Comparison of ENCODE assay signal across 8 mouse cellular contexts in genomic region chr2:168114699-168115350, GRCm38 (mm10). TPM values are rescaled to one million over a fixed set of nuclear protein-coding genes. Genes with fewer than 3 reads are reported as not detected.
DNase-seq lines count a peak whose midpoint lies in the region; ATAC-seq and TF ChIP-seq lines count a peak whose summit lies in the region.

No protein-coding gene starts in this region.

- WGBS in embryonic facial prominence, embryonic 12.5 days = 14% methylated on average over 17 of the region's 17 CpGs
- 39% methylated on average over 17 of the region's 17 CpGs for WGBS in heart, adult 2 months
- 18% methylated on average over 17 of the region's 17 CpGs for WGBS in limb, embryonic 15.5 days
- WGBS in midbrain, embryonic 16.5 days = 16% methylated on average over 17 of the region's 17 CpGs

- no peaks in the 10 kb centered on the region for H3K9me3 ChIP-seq in embryonic facial prominence, embryonic 12.5 days
- no peaks in the 10 kb centered on the region for H3K9me3 ChIP-seq in limb, embryonic 15.5 days
- H3K9me3 ChIP-seq in midbrain, embryonic 16.5 days (replicated peaks; ENCODE audit: control insufficient read depth, low read length, poor library complexity, severe bottlenecking) = no peaks in the 10 kb centered on the region

- TF ChIP-seq POLR2A in heart, adult 2 months (IDR thresholded peaks at IDR 0.05; ENCODE audit: insufficient read depth, low read depth, low read length) = no peak

- no peak overlapping the region for H3K4me3 ChIP-seq in embryonic facial prominence, embryonic 12.5 days
- H3K4me3 ChIP-seq in heart, adult 2 months = no peak overlapping the region
- H3K4me3 ChIP-seq in limb, embryonic 15.5 days = no peak overlapping the region
- no peak overlapping the region for H3K4me3 ChIP-seq in midbrain, embryonic 16.5 days (ENCODE audit: low read depth, low read length)

- DNase-seq in adipocyte (ENCODE audit: low spot score) = peak; percentile 93
- DNase-seq in heart, adult 2 months = peak; percentile 58 to 71
- peak; percentile 88 for DNase-seq in kidney, adult 11 months
- DNase-seq in testis, postnatal 10 days (ENCODE audit: low spot score) = peak; percentile 94

- 0 out of 2 replicates have a peak, but pooled peaks have one; percentile 20 for TF ChIP-seq EP300 in heart, adult 2 months (IDR thresholded peaks at IDR 0.05; ENCODE audit: insufficient read depth, low read depth, low read length)

- intact Hi-C loops in heart, adult 2 months (cut with DNase I) = loop anchor here (5.0 to 10.0 kb wide), 2 partner anchors 92 to 330 kb away; partner anchors contain the start of gene Adnp

- H3K27me3 ChIP-seq in embryonic facial prominence, embryonic 12.5 days = 0 out of 2 replicates have a peak, but pooled peaks cover 7% of the 10 kb centered on the region
- H3K27me3 ChIP-seq in heart, adult 2 months (ENCODE audit: control insufficient read depth, insufficient read depth, low read length) = 0 out of 2 replicates have a peak, but pooled peaks cover 2% of the 10 kb centered on the region
- no peaks in the 10 kb centered on the region for H3K27me3 ChIP-seq in limb, embryonic 15.5 days
- H3K27me3 ChIP-seq in midbrain, embryonic 16.5 days (ENCODE audit: control insufficient read depth, insufficient read depth, low read depth, low read length) = 0 out of 2 replicates have a peak, but pooled peaks cover 2% of the 10 kb centered on the region

- H3K9ac ChIP-seq in embryonic facial prominence, embryonic 12.5 days = peak overlapping the region; percentile 11; the same call in 1 of the 2 replicates
- H3K9ac ChIP-seq in heart, adult 2 months (ENCODE audit: low read depth, low read length) = no peak overlapping the region
- no peak overlapping the region for H3K9ac ChIP-seq in limb, embryonic 15.5 days
- H3K9ac ChIP-seq in midbrain, embryonic 16.5 days (ENCODE audit: low read depth, low read length) = 0 out of 2 replicates have a peak overlapping the region, but pooled peaks have one; percentile 34

- ATAC-seq in embryonic facial prominence, embryonic 12.5 days (ENCODE audit: insufficient number of reproducible peaks, insufficient read depth, low FRiP score, low TSS enrichment) = peak; percentile 77
- ATAC-seq in limb, embryonic 15.5 days (ENCODE audit: insufficient number of reproducible peaks, low FRiP score, low TSS enrichment, low read depth) = peak; percentile 46; the same call in 1 of the 2 replicates
- ATAC-seq in midbrain, embryonic 16.5 days = peak; percentile 27; the same call in 1 of the 2 replicates
- ATAC-seq in inflammation-experienced regulatory T-cells, adult 6 months = no peak

- peak; percentile 49 for TF ChIP-seq CTCF in heart, adult 2 months (IDR thresholded peaks at IDR 0.05)

- H3K4me1 ChIP-seq in embryonic facial prominence, embryonic 12.5 days = peaks cover 29% of the 10 kb centered on the region
- no peaks in the 10 kb centered on the region for H3K4me1 ChIP-seq in heart, adult 2 months (ENCODE audit: control insufficient read depth, insufficient read depth, low read length)
- peaks cover 41% of the 10 kb centered on the region for H3K4me1 ChIP-seq in limb, embryonic 15.5 days
- H3K4me1 ChIP-seq in midbrain, embryonic 16.5 days (ENCODE audit: control insufficient read depth, insufficient read depth, low read length) = peaks cover 11% of the 10 kb centered on the region; the same call in 1 of the 2 replicates

- no peaks in the 10 kb centered on the region for H3K79me2 ChIP-seq in heart, adult 2 months (replicated peaks; ENCODE audit: control insufficient read depth, insufficient read depth, low read length)

- no peaks in the 10 kb centered on the region for H3K36me3 ChIP-seq in embryonic facial prominence, embryonic 12.5 days
- no peaks in the 10 kb centered on the region for H3K36me3 ChIP-seq in heart, adult 2 months (ENCODE audit: control insufficient read depth, insufficient read depth, low read length)
- H3K36me3 ChIP-seq in limb, embryonic 15.5 days = no peaks in the 10 kb centered on the region
- no peaks in the 10 kb centered on the region for H3K36me3 ChIP-seq in midbrain, embryonic 16.5 days (ENCODE audit: control insufficient read depth, insufficient read depth, low read length)

- peak overlapping the region; percentile 82 for H3K27ac ChIP-seq in embryonic facial prominence, embryonic 12.5 days
- H3K27ac ChIP-seq in heart, adult 2 months = no peak overlapping the region
- H3K27ac ChIP-seq in limb, embryonic 15.5 days = peak overlapping the region; percentile 78
- H3K27ac ChIP-seq in midbrain, embryonic 16.5 days (ENCODE audit: low read length) = no peak overlapping the region

- H3K4me2 ChIP-seq in embryonic facial prominence, embryonic 12.5 days (replicated peaks) = no peak overlapping the region
- H3K4me2 ChIP-seq in limb, embryonic 15.5 days = no peak overlapping the region
- no peak overlapping the region for H3K4me2 ChIP-seq in midbrain, embryonic 16.5 days (ENCODE audit: low read length)

RNA-seq across cellular contexts. Expression of gene Pard6b, which starts 34.0 kb away (rescaled TPM):
- 6.0 and 6.6 TPM in 2 replicates for polyA plus RNA-seq in embryonic facial prominence, embryonic 12.5 days (2016; fragmentation: Nextera tagmentation; extraction: Ambion mirVana)
- 1 to 10 TPM; 2.0 to 2.2 TPM for total RNA-seq in heart, adult 2 months (2021)
- polyA plus RNA-seq in heart, adult 2 months (2012; rRNA removed) = 2.4 TPM in 2 replicates
- 2.9 and 3.8 TPM in 2 replicates for polyA plus RNA-seq in limb, embryonic 15.5 days (2015; fragmentation: Nextera tagmentation; extraction: Ambion mirVana)
- polyA plus RNA-seq in midbrain, embryonic 16.5 days (2015; fragmentation: Nextera tagmentation; extraction: Ambion mirVana) = 6.8 and 7.3 TPM in 2 replicates
- 1 to 10 TPM in 2 of 3 experiments, under 1 TPM in 1; 0.41 to 1.2 (median 1.1) TPM for polyA plus RNA-seq in inflammation-experienced regulatory T-cells, adult 6 months (2017; shearing (Covaris generic))

Comparison
In these comparisons a context has a peak if more than half of its experiments do, and no peak if none do; other contexts are left out.
1. H3K27ac ChIP-seq: peak in embryonic facial prominence, embryonic 12.5 days (single experiment) and limb, embryonic 15.5 days (single experiment); none in heart, adult 2 months (single experiment) and midbrain, embryonic 16.5 days (single experiment).
2. H3K9ac ChIP-seq: peak in embryonic facial prominence, embryonic 12.5 days (single experiment) and midbrain, embryonic 16.5 days (single experiment); none in heart, adult 2 months (single experiment) and limb, embryonic 15.5 days (single experiment).
3. Peak in every context shown above with its lines, with median percentiles within 50 percentile points of each other: DNase-seq.